Mouse (Mus musculus) liver, adult (tissue): ENCODE measurements around the gene Magi1.

Experiments
- GATA4 ChIP-seq: IDR thresholded peaks from 2 replicates; pipeline ENCODE4 v1.6.1; 2014; ENCODE audit warnings: mild to moderate bottlenecking, low read length; ENCODE audit not compliant: insufficient replicate concordance

Gene Magi1

DNA sequence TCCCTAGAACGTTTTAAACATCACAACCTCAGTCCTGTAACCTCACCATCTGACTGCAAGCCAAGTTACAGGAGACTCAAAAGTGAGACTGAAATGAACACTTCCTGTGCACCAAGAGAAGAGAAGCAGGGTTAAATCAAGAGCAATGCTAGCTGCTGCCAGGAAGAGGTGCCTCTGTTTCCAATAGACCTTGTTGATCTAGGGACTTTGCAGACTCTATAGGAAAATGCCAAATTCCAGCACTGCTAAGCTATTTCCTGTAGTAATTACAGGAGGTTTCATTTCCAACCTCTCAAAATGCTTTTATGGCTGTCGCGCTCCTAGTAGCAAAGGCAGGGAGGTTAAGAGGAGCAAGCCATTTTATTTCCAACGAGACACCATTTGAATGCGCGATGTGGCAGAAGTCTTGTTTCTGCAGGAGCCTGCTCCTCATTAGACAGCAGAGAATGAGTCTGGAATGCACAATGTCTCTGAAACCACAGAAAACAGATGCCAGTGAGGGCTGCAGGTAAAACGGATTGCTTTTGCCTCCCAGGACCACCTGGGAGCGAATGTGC lies 222.2 kb downstream of the Magi1 start:
- no peak for TF ChIP-seq GATA4

DNA sequence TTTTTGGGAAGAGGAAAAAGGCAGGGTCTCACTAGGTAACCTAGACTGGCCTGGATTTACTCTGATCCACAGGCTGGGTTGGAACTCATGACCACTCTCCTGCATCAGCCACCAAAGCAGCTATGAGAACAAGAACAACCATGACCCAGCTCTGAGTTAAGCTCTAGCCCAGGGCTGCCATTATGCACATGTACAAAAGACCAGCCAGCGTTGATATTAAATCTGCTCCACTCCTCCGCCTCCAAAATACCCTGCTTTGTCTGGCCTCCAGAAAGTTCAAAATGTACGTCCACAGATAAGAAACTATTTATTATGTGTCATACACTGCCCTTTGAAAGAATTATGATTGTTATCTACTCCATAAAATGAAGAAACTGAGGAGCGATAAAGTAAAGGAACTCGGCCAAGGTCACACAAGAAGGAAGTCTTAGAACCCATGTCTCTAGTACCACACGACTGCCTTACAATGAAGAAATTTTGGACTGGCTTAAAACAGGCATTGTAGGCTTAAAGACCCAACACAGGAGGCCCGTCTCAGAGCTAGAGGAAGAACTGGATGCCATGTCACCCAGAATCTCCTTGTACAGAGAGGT lies 223.0 kb downstream of the Magi1 start:
- TF ChIP-seq GATA4, result no peak

- TF ChIP-seq GATA4, result no peak
Observed at GRCm38 (mm10) chr6:94059090-94059489, 224.6 kb downstream of the Magi1 start.

- no peak for TF ChIP-seq GATA4
Observed at GRCm38 (mm10) chr6:94053920-94054319, 229.8 kb downstream of the Magi1 start.

DNA sequence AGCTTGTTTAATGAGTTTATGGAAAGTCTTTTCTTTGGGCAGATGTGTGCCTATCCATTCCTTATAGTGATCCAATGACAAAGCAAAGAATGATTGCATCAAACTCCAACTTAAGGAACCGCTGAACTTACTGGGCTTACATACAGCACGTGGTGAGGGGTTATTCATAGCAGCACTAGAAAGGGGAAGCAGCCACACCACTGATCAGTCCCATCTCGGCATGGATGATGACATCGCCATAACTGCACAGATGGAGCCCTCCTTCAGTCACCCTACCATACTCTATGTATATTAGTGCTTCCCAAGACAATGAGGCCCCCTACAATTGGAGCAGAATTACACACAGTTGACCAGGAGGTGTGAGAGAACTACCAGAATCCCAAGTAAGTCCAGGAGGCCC lies 238.5 kb downstream of the Magi1 start:
- TF ChIP-seq GATA4, result no peak

GRCm38 (mm10) chr6:94043461-94043860 lies 240.3 kb downstream of the Magi1 start:
- no peak for TF ChIP-seq GATA4

GRCm38 (mm10) chr6:94040093-94040492 lies 243.6 kb downstream of the Magi1 start:
- TF ChIP-seq GATA4, result no peak

GRCm38 (mm10) chr6:94038897-94039296 lies 244.8 kb downstream of the Magi1 start:
- TF ChIP-seq GATA4, result no peak

DNA sequence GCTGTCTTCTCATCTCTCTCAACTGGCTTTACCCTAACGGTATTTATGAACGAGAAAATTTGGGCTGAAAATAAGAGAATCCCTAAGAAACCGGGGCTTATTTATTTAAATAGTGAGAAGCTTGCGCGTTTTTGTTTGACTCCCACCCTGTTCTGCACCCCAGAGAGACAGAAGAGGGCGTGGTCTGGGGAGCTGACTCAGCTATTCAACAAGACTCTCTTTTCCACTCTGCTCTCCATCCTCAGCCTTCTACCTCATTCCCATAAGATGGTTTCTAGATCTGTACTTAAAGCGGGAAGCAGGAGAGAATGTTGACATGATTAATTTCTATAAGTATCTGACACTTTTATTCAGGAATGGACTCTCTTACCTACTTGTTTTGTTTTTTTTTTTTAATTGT lies 247.2 kb downstream of the Magi1 start:
- TF ChIP-seq GATA4, result no peak

GRCm38 (mm10) chr6:94026361-94026760 lies 257.4 kb downstream of the Magi1 start:
- no peak for TF ChIP-seq GATA4

- no peak for TF ChIP-seq GATA4
Observed at GRCm38 (mm10) chr6:94022437-94022836, 261.3 kb downstream of the Magi1 start.

DNA sequence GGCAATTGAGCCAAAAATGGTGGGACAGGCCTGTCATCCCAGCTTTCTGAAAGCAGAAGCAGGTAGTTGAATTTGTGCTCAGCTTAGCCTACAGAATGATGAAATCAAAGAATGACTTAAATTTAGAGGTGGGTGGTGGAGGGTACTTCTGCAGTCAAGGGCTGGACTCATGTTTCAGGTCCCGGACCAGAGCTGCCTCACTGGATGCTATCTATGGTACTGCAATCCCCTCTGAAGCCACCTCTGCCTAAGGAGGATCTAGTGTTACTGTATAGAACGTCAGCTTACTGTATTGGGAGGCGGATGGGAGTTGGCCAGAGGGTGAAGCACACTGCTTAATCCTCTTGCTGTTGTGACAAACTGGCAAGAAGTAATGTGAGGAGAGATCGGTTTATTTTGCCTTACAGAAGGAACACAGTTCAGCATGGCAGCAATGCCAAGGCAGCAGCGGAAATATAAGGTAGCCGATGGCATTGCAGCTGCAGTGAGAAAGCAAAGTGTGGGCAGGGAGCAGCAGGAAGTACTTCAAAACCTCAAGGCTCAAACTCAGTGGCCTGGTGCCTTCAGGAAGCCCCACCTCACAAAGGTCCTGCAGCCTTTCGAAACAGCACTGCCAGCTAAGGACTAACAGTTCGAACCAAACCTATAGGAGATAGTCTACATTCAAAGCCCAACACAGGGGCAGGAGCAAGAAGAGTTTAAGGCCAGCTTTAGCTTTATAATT lies 262.3 kb downstream of the Magi1 start:
- TF ChIP-seq GATA4, result no peak

- no peak for TF ChIP-seq GATA4
Observed at GRCm38 (mm10) chr6:94020566-94020965, 263.2 kb downstream of the Magi1 start.

GRCm38 (mm10) chr6:94019935-94020334 lies 263.8 kb downstream of the Magi1 start:
- no peak for TF ChIP-seq GATA4

GRCm38 (mm10) chr6:94013761-94014160 lies 270.0 kb downstream of the Magi1 start:
- TF ChIP-seq GATA4, result no peak

DNA sequence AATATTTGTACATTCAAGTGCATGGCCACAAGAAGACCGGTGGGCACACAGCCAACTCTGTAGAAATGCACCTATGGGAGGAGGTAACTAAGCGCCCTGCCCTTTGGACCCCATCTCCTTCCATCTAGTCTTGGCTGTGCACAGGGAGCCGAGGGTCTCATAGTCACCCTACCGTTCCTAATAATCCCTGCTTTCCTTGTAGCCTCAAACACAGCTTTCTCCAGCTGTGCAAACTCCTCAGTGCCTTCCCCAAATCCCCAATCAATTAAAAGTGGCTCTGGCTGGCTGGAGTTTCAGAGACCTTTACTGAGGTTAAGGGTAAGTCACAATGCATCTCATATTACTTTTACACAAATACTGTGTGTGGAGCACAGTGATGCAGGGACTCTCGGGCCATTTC lies 271.8 kb downstream of the Magi1 start:
- no peak for TF ChIP-seq GATA4

- TF ChIP-seq GATA4, result no peak
Observed at GRCm38 (mm10) chr6:94011521-94011920, 272.2 kb downstream of the Magi1 start.

- no peak for TF ChIP-seq GATA4
Observed at GRCm38 (mm10) chr6:94008577-94008976, 275.1 kb downstream of the Magi1 start.
